8 mouse cellular contexts compared by ENCODE assay signal in the genomic region with DNA sequence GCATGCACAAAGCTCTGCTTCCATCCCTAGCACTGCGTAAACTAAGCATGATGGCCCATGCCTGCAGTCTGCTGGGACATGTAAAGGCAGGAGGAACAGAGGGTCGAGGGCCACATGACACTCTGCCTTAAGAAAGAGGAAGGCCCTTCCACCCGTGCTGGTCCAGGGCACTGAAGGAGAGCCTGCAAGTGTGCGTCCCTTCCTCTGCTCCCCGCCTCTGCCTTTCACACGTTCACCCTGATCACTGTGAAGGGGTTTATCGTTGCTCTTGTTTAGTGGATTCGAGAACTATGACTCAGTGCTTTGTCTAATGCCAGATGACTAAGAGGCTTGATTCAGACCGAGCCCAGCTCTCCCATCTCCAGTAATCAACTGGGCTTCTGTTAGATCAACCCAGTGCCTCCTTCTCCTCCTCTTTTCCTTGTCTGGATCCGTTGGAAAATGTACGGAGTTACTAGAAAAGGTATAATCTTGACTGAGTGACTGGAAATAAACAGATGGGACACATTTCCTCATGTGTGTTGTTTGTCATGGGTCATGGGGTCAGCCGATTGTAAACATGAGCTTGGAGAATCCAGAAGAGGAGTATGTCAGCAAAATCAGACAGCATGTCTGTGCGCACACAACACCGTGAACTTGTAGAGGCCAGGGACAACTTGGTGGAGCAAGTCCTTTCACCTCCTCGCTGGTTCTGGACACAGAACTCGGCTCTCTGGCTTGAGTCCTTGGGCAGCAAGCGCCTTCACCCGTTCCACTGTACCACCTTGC. TPM values are rescaled to one million over a fixed set of nuclear protein-coding genes. Genes with fewer than 3 reads are reported as not detected.
DNase-seq lines count a peak whose midpoint lies in the region; ATAC-seq and TF ChIP-seq lines count a peak whose summit lies in the region.

No protein-coding gene starts in this region.

- no peak for TF ChIP-seq POLR2A in cerebellum, adult 2 months (IDR thresholded peaks at IDR 0.05; ENCODE audit: borderline replicate concordance, insufficient read depth, low read length)
- no peak for TF ChIP-seq POLR2A in olfactory bulb, adult 2 months (IDR thresholded peaks at IDR 0.05; ENCODE audit: insufficient read depth, low read depth, low read length)

- no peak for TF ChIP-seq CTCF in cerebellum, adult 2 months (IDR thresholded peaks at IDR 0.05; ENCODE audit: borderline replicate concordance, insufficient read depth, low read depth, low read length)
- no peak for TF ChIP-seq CTCF in olfactory bulb, adult 2 months (IDR thresholded peaks at IDR 0.05; ENCODE audit: insufficient read depth, low read depth, low read length)

- H3K4me2 ChIP-seq in midbrain, embryonic 16.5 days (ENCODE audit: low read length) = no peak overlapping the region

- 80% methylated on average over 18 of the region's 18 CpGs for WGBS in cerebellum, adult 2 months
- WGBS in midbrain, embryonic 10.5 days = 89% methylated on average over 18 of the region's 18 CpGs
- 92% methylated on average over 18 of the region's 18 CpGs for whole genome bisulfite sequencing in midbrain, embryonic 16.5 days
- 80% methylated on average over 18 of the region's 18 CpGs for WGBS in heart, embryonic 10.5 days
- WGBS in olfactory bulb, adult 2 months = 47% methylated on average over 18 of the region's 18 CpGs

- no peak for ATAC-seq in midbrain, embryonic 16.5 days
- ATAC-seq in erythroblast, adult 5-6 weeks (replicated peaks; ENCODE audit: low FRiP score, poor library complexity, severe bottlenecking) = no peak

- peaks cover 8% of the 10 kb centered on the region for H3K4me1 ChIP-seq in cerebellum, adult 2 months (ENCODE audit: control insufficient read depth, insufficient read depth, low read length)
- H3K4me1 ChIP-seq in midbrain, embryonic 10.5 days = no peaks in the 10 kb centered on the region
- no peaks in the 10 kb centered on the region for H3K4me1 ChIP-seq in midbrain, embryonic 16.5 days (ENCODE audit: control insufficient read depth, insufficient read depth, low read length)
- H3K4me1 ChIP-seq in heart, embryonic 10.5 days = peaks cover 6% of the 10 kb centered on the region; the same call in 1 of the 2 replicates
- peaks cover 18% of the 10 kb centered on the region for H3K4me1 ChIP-seq in olfactory bulb, adult 2 months (ENCODE audit: control insufficient read depth, insufficient read depth, low read length)

- no peak overlapping the region for H3K4me3 ChIP-seq in cerebellum, adult 2 months (replicated peaks; ENCODE audit: insufficient read depth, low read depth, low read length)
- H3K4me3 ChIP-seq in midbrain, embryonic 10.5 days = no peak overlapping the region
- H3K4me3 ChIP-seq in midbrain, embryonic 16.5 days (ENCODE audit: low read depth, low read length) = no peak overlapping the region
- H3K4me3 ChIP-seq in heart, embryonic 10.5 days = no peak overlapping the region
- no peak overlapping the region for H3K4me3 ChIP-seq in olfactory bulb, adult 2 months (ENCODE audit: insufficient read depth, low read depth, low read length)

- no peak overlapping the region for H3K9ac ChIP-seq in midbrain, embryonic 16.5 days (ENCODE audit: low read depth, low read length)

- peak overlapping the region; percentile 31 for H3K27ac ChIP-seq in cerebellum, adult 2 months (ENCODE audit: insufficient read depth, low read length)
- H3K27ac ChIP-seq in midbrain, embryonic 10.5 days (replicated peaks) = peak overlapping the region; percentile 52; the same call in 1 of the 2 replicates
- no peak overlapping the region for H3K27ac ChIP-seq in midbrain, embryonic 16.5 days (ENCODE audit: low read length)
- no peak overlapping the region for H3K27ac ChIP-seq in heart, embryonic 10.5 days
- H3K27ac ChIP-seq in olfactory bulb, adult 2 months (ENCODE audit: insufficient read depth, low read depth, low read length) = peak overlapping the region; percentile 84

- DNase-seq in cerebellum, adult 2 months = no peak
- DNase-seq in cerebellum, postnatal 4 days (ENCODE audit: low spot score in 2 of 2) = no peak
- no peak for DNase-seq in midbrain, embryonic 10.5 days (ENCODE audit: low spot score)
- peak; percentile 53 for DNase-seq in heart, embryonic 10.5 days (ENCODE audit: low spot score)
- DNase-seq in cerebellum, adult 9-10 months = no peak

- H3K27me3 ChIP-seq in cerebellum, adult 2 months (ENCODE audit: control insufficient read depth, insufficient read depth, low read length) = no peaks in the 10 kb centered on the region
- no peaks in the 10 kb centered on the region for H3K27me3 ChIP-seq in midbrain, embryonic 10.5 days (ENCODE audit: low read depth, poor library complexity, severe bottlenecking)
- no peaks in the 10 kb centered on the region for H3K27me3 ChIP-seq in midbrain, embryonic 16.5 days (ENCODE audit: control insufficient read depth, insufficient read depth, low read depth, low read length)
- no peaks in the 10 kb centered on the region; the same call in 1 of the 2 replicates for H3K27me3 ChIP-seq in heart, embryonic 10.5 days (ENCODE audit: insufficient read depth, poor library complexity, severe bottlenecking)

- 0 out of 2 replicates have a peak, but pooled peaks cover 6% of the 10 kb centered on the region for H3K9me3 ChIP-seq in midbrain, embryonic 10.5 days (replicated peaks)
- no peaks in the 10 kb centered on the region for H3K9me3 ChIP-seq in midbrain, embryonic 16.5 days (replicated peaks; ENCODE audit: control insufficient read depth, low read length, poor library complexity, severe bottlenecking)
- no peaks in the 10 kb centered on the region for H3K9me3 ChIP-seq in heart, embryonic 10.5 days

- peaks cover 63% of the 10 kb centered on the region for H3K36me3 ChIP-seq in midbrain, embryonic 10.5 days
- peaks cover 9% of the 10 kb centered on the region; the same call in 1 of the 2 replicates for H3K36me3 ChIP-seq in midbrain, embryonic 16.5 days (ENCODE audit: control insufficient read depth, insufficient read depth, low read length)
- peaks cover 12% of the 10 kb centered on the region; the same call in 1 of the 2 replicates for H3K36me3 ChIP-seq in heart, embryonic 10.5 days

RNA-seq across cellular contexts. Expression of a gene that starts 16.7 kb away (rescaled TPM):
- 36.3 and 41.6 TPM in 2 replicates for polyA plus RNA-seq in cerebellum, adult 2 months (2012; rRNA removed)
- polyA plus RNA-seq in midbrain, embryonic 10.5 days (2016; fragmentation: Nextera tagmentation; extraction: Ambion mirVana) = 57.5 and 60.4 TPM in 2 replicates
- 52.9 and 56.8 TPM in 2 replicates for polyA plus RNA-seq in midbrain, embryonic 16.5 days (2015; fragmentation: Nextera tagmentation; extraction: Ambion mirVana)
- polyA plus RNA-seq in heart, embryonic 10.5 days (2016; fragmentation: Nextera tagmentation; extraction: Ambion mirVana) = 27.2 and 44.6 TPM in 2 replicates
- polyA plus RNA-seq in olfactory bulb, adult 2 months (2012; ENCODE audit: insufficient read depth, insufficient read length, low replicate concordance, missing spikeins) = not detected in 2 replicates
- total RNA-seq in erythroblast, adult 5-6 weeks (2015; ENCODE audit: low replicate concordance) = 7.9 and 14.4 TPM in 2 replicates
- total RNA-seq in erythroblast, adult 5-6 weeks (2017; ENCODE audit: low replicate concordance) = 2.1 and 3.5 TPM in 2 replicates

RNA-seq across cellular contexts. Expression of a gene that starts 54.9 kb away (rescaled TPM):
- polyA plus RNA-seq in cerebellum, adult 2 months (2012; rRNA removed) = 12.5 and 13.9 TPM in 2 replicates
- 6.3 and 7.2 TPM in 2 replicates for polyA plus RNA-seq in midbrain, embryonic 10.5 days (2016; fragmentation: Nextera tagmentation; extraction: Ambion mirVana)
- polyA plus RNA-seq in midbrain, embryonic 16.5 days (2015; fragmentation: Nextera tagmentation; extraction: Ambion mirVana) = 20.2 and 21.4 TPM in 2 replicates
- 4.4 and 4.8 TPM in 2 replicates for polyA plus RNA-seq in heart, embryonic 10.5 days (2016; fragmentation: Nextera tagmentation; extraction: Ambion mirVana)
- not detected in 2 replicates for polyA plus RNA-seq in olfactory bulb, adult 2 months (2012; ENCODE audit: insufficient read depth, insufficient read length, low replicate concordance, missing spikeins)
- total RNA-seq in erythroblast, adult 5-6 weeks (2015; ENCODE audit: low replicate concordance) = 0.96 and 2.3 TPM in 2 replicates
- total RNA-seq in erythroblast, adult 5-6 weeks (2017; ENCODE audit: low replicate concordance) = 1.3 and 2.0 TPM in 2 replicates

Comparison
In these comparisons a context has a peak if more than half of its experiments do, and no peak if none do; other contexts are left out.
1. H3K27ac ChIP-seq: peak in cerebellum, adult 2 months (single experiment), midbrain, embryonic 10.5 days (single experiment) and olfactory bulb, adult 2 months (single experiment); none in midbrain, embryonic 16.5 days (single experiment) and heart, embryonic 10.5 days (single experiment).